Mouse (Mus musculus): ENCODE measurements around the gene Lrrc37a.
"Not testable (repeated sequence)": the region's sequence is repeated elsewhere in the genome, so short reads cannot be mapped to it uniquely, and the experiment has no call there.

The Lrrc37a gene

DNA sequence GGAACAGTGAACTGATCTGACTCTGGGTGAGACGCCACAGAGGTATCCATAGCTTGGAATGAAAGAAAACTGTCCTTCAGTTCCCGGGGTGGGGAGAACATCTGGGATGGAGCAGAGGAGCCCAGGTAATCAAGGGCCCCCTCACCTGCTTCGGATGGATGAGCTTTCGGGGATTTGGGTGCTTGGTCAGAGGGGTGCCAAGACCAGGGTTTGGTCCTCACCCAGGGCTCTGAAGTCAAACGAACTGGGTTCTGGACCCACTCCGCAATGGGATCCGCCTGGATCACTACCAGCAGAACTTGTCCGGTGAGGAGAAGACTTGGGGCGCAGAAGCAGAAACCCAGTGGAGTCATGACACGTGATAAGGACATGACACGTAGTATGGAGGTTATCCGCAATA lies at the start of gene Lrrc37a:
Gene Lrrc37a, minus strand, starts transcription at position 101 of the 400 bp plus-strand sequence.
- no peak for DNase-seq

DNA sequence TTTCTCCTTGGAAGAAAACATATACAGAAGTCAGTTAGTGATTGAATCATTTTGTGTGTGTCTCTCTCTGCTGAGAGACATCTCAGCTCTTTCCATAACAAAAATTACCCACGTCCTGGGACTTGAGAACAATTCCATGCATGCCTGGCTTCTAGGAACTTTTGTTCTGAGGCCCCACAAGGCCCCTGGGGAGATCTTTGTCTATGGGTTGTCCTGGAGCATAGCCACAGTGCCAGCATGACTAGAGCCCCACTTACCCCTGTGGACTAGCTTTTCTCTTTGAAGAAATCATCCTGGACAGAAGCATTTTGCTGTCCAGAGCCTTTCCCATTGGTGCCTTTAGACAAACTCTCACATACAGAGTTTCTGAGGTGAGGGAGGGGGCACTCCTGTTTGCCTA lies 30.6 kb upstream of the Lrrc37a start:
- DNase-seq = not testable (repeated sequence)

DNA sequence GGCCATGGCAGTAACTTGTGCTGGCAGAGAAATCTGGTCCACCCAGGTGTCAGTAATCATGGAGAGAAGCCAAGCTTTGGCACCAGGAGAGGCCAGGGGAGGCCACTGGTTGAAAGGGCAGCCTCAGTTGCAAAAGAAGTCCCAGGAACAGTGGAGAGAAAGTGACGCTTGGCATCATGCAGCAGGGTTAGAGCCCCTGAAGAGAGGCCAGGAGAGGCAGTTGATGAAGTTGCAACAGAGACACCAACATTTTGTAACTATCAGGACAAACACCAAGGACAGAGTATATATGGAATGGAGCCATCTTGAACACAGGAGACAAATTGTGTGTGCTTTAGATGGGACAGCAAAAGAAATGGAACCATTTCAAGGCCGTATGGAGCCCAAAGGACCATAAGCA lies 7.7 kb upstream of the Lrrc37a start:
- no peak for DNase-seq

GRCm38 (mm10) chr11:103464443-103464842 lies 40.0 kb downstream of the Lrrc37a start:
- DNase-seq = peak; percentile 17 to 20

DNA sequence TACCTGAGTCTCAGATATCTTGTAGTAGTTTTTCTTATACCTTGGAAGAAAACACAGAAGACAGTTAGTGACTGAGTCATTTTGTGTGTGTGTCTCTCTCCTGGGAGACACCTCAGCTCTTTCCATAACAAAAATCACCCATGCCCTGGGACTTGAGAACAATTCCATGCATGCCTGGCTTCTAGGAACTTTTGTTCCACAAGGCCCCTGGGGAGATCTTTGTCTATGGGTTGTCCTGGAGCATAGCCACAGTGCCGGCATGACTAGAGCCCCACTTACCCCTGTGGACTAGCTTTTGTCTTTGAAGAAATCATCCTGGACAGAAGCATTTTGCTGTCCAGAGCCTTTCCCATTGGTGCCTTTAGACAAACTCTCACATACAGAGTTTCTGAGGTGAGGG lies 53.3 kb downstream of the Lrrc37a start:
- not testable (repeated sequence) for DNase-seq

DNA sequence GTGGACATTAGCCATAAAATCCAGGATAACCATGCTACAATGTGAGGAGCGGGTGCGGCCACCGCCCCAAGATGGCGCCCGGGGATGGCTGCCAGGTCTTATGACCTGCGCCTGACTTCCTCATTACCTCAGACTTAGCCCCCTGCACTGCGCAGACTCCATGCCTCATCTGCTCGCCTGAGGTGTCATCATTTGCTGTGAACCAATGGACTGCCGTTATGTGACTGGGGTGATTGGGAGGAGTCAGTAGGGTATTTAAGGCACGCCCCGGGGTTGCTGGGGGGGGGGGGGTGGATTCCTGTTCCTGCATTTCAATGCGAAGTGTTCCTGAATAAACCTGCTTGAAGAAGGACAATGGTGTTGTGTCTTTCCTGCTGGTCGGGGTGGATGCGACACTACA lies 54.7 kb downstream of the Lrrc37a start:
- DNase-seq = not testable (repeated sequence)

GRCm38 (mm10) chr11:103443678-103444077 lies 60.7 kb downstream of the Lrrc37a start:
- no peak for DNase-seq

GRCm38 (mm10) chr11:103436282-103436681 lies 68.1 kb downstream of the Lrrc37a start:
- DNase-seq = no peak

- peak in 1 of 2 experiments; percentile 22 for DNase-seq
Observed at GRCm38 (mm10) chr11:103425031-103425430, 79.4 kb downstream of the Lrrc37a start.

DNA sequence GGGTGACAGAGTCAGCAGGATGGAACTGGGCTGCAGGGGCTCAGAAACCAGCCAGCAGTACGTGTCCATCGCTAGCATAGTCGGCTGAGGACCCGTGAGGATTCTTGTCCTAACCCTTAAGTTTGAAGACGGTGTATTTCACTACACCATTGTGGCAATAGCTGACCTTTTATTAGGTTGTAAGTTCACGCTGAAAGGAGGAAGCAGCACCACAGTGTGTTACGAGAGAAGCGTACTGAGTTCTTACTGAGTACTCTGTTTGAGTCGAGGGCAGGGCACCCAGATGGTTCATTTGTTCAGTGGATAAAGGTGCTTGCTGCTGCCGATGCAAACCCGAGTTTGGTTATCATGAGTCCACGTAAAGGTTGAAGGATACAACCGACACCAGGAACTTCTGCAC lies 84.7 kb downstream of the Lrrc37a start:
- no peak for DNase-seq

GRCm38 (mm10) chr11:103419226-103419625 lies 85.2 kb downstream of the Lrrc37a start:
- no peak for DNase-seq

DNA sequence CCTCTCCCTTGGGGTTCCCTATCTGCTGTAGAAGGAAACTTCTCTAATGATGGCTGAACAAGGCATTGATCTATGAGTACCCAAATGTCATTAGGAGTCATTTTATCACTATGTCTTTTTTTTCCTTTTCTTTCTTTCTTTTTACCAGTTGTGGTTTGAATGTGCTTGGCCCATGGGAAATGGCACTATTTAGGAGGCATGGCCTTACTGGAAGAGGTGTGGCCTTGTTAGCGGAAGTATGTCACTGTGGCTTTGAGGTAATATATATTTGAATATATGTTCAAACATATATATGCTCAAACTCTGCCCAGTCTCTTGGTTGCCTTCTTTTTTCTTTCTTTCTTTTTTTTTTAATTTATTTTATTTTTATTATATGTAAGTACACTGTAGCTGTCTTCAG lies 90.9 kb downstream of the Lrrc37a start:
- no peak for DNase-seq

GRCm38 (mm10) chr11:103412950-103413423 lies 91.4 kb downstream of the Lrrc37a start:
- DNase-seq = no peak

DNA sequence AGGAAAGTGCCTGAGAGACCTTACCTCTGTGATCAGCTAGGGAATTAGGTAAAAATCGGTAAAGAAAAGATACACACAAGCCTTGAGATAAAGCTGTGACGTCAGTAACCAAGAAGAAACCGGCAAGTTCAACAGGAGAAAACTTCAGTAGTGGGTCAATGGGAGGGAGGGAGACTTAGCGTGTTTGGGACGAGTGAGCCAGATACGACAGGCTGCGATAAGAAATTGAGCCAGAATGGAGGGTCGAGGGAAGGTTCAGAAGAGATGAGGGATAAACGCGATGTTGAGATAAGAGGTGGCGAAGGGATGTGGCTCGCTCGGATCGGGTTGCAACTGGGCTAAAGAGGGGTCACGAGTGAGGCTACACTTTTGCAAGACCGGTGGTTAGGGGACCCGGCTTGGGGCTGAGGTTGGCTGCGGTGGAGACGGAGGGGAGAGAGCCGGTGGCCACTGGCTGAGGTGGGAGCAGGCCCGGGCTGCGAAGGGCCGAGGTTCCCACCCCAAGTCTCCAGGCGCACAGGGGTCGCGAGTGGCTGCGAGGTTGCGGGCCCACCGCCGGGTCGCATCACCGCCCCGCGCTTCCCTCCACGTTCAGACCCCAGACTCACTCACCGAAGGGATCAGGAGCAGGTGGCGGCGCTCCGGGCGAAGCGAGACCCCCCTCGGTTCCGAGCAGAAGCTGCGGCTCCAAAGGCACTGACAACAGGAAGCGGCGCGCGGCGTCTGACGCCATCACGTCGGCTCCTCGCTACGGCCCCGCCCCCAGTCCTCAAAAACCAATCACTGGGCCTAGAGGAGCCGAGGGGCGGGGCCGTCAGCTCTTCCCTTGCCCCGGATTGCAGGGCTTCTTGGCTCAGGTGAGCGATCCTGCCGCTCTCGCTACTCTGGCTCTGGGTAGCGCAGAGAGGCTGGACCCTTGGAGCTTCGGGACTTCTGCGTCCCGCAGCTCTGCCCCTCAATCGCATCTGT lies 92.1 kb downstream of the Lrrc37a start, which contains the start of gene Plekhm1:
Gene Plekhm1, minus strand, starts transcription at position 707 of the 969 bp plus-strand sequence.
- peak; percentile 96 to 97 for DNase-seq

DNA sequence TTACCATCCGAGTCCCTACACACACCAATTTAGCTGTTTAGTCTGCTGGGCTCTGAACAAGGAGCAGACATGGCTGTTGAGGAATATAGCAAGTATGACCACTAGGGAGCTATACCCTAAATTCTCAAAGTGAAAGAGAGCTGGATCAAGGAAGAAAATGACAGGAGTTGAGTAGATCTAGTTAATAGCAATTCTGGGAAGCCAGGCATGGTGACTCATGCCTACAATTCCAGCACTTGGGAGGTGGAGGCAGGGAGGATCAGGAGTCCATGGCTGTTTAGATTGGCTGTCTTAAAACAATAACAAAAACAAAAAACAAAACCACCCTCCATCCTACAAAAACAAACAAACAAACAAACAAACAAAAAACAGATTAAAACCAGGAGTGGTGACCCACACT lies 93.1 kb downstream of the Lrrc37a start:
- DNase-seq = no peak

GRCm38 (mm10) chr11:103408880-103409279 lies 95.5 kb downstream of the Lrrc37a start:
- DNase-seq = no peak

DNA sequence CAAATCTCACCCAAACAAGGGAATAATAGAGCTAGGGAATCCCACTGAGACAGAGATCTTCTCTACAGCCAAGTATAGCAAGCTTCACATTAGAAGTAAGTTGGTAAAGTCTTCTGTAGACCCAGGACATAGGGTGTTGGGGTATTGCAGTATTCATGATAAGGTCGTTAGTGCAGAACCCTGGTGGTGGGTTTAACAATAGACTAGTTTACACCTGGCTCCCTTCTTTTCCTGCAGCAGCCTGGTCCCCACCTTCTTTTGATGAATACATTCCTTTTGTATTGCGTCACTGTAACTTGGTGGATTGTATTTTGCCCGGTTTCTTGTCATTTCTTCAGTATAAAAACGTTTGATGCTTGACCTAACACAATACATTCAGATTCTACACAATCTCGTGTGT lies 97.3 kb downstream of the Lrrc37a start:
- DNase-seq = not testable (repeated sequence)

DNA sequence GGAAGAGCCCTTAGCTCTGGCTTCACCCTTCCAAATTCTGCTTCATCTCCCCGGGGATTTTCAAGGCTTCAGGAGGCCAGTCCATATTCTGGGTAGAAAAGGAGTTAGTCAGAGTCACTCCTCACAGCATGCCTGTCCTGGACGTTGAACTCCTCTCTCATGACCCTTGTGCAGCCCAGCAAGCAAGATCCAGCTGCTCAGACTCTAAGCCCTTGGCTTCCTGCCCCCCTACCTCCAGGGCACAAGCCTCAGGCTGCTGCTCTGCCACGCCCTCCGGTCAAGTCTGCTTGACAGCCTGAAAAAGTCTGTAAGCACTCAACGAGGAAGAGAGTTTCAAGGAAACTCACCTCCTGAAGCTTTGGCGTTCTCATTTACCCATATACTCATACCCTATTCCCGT lies 97.8 kb downstream of the Lrrc37a start:
- DNase-seq = no peak

GRCm38 (mm10) chr11:103405814-103406213 lies 98.6 kb downstream of the Lrrc37a start:
- no peak for DNase-seq

- no peak for DNase-seq
Observed at GRCm38 (mm10) chr11:103404618-103405017, 99.8 kb downstream of the Lrrc37a start.

DNA sequence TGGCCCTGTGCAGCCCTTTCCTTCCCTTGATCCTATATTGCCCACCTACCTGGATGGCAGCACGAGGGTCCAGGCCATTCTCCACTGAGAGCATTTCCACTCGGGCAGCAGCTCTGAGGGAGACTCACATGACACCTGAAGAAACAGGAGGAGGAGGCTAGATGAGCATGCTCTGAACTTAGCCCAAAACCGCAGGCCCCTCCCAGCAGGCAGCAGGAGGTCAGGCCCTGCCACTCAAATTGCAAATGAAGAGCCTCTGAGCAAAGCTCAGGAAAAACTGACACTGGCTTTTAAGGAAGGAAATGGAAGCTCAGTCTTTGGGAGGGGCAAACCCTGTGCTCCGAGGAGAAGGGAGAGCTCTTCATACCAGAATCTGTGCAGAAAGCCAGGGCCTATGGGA lies 100.6 kb downstream of the Lrrc37a start:
- DNase-seq = peak; percentile 11 to 21

GRCm38 (mm10) chr11:103402738-103403137 lies 101.7 kb downstream of the Lrrc37a start:
- DNase-seq = no peak

DNA sequence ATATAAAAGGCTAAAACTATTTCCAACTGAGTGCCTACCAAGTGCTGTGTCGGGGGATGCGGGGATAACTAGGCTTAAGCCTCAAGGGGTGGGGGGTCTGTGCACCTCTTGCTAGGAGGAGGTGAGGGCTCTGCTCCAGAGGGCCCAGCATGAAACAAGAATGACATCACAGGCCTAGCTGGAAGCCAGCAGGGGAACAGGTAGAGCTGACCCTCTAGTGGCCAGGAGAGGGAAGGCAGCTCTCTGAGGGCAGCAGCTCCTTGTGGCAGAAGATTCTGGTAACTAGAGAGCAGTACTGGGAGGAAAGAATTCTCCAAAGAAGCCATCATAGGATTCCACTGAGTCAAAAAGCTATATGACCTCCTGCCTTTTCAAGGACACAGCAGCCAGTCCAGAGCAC lies 102.2 kb downstream of the Lrrc37a start:
- peak; percentile 64 to 72 for DNase-seq
